Mouse (Mus musculus) thymus, postnatal 10 days (tissue): ENCODE results near the gene Fes.

Experiments used
- DNase-seq, 2 experiments: peaks; one replicate each; pipeline ENCODE4 v3.0.0; 2021; ENCODE audit warnings: low spot score in 2 of 2

Gene Fes

DNA sequence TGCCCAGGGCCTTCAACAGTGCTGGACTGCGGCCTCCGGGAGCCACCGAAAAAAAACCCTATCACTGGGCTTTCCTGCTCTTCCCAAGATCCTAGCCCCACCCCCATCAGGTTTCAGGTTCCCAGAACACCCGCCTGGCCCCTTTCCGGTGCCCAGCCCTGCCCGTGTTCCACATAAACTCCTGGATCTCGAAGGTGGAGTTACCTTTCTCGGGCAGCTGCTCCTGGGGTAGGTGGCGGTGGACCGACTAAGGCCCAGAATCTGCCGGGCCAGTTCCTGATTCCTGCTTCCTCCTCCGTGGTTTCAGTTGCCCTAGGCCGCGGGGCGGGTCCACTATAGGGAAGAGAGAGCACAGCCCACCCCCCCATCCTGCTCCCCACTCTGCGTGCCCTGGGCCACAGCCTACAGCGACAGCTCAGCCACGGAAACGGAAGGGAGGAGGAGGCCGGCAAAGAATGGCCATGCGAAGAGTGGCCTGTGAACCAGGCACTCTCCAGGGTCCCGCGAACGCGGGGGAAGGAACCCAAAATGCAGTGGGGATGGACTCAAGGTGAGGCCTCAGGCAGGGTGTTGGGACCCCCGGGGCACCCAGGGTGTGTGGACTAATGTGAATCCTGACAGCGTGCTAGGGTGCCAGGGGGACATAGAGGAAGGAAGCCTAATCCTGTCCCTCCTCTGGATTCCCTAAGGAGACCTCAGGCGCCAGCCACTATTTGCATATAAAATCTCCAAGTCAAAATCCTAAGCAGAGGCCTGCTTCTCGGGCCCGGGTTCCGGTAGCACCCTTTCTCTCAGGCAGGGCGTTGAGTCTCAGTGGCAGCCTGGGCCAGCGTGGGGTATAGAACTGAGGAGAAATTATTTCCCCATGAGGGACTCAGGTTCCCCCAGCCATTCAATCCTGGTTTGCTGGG is at the start of gene Fes:
Fes (minus strand) TSS at position 314 of the 911 bp plus-strand sequence.
- no peak for DNase-seq

DNA sequence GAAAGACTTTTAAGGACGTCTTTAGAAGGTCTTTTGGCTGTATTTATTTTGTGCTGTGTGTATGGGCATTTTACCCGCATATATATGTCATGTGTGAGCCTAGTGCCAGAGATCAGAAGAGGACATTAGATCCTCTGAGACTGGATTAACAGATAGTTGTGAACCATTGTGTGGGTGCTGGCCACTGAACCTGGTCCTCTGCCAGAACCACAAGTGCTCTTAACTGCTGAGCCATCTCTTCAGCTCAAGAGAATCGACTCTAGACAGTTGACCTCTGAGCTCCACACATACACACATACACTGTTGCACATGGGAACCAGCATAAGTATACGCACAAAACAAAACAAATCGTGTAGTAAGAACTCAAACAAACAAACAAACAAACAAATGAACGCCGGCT is 48.8 kb upstream of the Fes start:
- no peak for DNase-seq

DNA sequence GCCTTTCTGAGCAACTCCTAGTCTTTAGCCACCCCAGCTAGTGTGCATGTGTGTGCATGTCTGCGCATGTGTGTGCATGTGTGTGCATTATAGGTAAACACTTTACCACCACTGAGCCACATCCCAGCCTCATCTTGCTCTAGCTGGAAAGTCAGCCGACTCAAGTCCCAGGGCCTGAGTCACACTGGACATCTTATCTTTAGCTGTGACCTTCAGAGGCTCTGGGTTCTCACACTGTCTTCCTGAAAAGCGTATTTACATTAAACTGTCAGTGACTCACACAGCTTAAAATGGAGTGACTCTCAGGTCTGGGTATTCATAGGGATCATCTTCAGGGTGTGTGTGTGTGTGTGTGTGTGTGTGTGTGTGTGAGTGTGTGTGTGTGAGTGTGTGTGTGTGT is 47.8 kb upstream of the Fes start:
- no peak for DNase-seq

DNA sequence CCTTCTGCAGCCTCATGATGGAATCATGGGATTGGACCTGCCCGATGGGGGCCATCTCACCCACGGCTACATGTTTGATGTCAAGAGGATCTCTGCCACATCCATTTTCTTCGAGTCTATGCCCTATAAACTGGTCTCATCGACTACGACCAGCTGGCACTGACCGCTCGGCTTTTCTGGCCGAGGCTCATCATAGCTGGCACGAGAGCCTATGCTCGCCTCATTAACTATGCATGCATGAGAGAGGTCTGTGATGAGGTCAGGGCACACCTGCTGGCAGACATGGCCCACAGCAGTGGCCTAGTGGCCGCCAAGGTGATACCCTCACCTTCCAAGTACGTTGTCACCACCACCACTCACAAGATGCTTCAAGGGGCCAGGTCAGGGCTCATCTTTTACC is 41.9 kb upstream of the Fes start:
- no peak for DNase-seq

DNA sequence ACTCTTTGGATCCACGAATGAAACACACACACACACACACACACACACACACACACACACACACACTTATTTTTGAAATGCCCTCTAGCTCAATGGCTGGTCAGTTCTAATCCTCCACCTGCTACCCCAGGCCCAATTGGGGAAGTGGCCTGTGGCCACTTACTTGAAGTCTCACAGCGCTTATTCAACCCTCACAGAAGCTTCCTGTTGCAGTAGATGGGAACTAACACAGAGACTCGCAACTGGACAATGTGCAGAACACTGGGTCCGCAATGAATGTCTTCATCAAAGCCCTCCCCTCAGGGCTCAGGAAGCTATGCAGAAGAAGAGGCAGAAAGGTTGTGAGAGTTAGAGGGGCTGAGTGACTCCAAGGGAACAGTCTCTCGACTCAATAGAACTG is 40.0 kb upstream of the Fes start:
- no peak for DNase-seq

DNA sequence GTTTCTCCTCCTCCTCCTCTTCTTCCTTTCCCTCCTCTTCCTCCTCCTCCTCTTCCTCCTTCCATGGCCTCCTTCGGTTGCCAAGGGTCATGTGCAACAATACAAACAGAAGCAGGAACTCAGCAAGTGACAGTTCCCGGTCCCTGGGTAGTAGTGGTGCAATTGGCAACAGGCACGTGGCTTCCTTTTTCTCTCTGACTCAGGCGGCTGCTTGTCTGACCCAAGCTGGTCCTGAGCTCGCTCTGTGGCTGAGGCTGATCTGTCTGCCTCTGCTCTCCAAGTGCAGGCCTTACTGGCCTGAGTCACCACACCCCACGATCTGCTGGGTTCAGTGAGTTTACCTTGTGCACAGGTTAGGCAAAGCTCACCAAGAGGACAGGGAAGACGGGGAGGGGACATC is 38.6 kb upstream of the Fes start:
- no peak for DNase-seq

DNA sequence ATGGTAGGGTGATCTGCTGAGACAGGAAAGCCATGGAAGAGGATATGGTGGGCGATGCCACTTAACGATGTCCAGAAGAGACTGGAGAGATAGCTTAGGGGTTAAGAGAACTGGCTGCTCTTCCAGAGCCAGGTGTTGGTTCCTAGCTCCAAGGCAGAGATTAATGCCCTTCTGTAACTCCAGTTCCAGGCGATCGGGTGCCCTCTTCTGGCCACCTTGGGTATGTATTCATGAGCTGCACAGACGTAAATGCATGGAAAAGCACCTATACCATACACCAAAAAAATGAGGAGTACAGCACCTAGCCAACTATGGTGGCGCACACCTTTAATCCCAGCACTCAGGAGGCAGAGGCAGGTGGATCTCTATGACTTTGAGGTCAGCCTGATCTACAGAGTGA is 37.0 kb upstream of the Fes start:
- DNase-seq, result no peak

DNA sequence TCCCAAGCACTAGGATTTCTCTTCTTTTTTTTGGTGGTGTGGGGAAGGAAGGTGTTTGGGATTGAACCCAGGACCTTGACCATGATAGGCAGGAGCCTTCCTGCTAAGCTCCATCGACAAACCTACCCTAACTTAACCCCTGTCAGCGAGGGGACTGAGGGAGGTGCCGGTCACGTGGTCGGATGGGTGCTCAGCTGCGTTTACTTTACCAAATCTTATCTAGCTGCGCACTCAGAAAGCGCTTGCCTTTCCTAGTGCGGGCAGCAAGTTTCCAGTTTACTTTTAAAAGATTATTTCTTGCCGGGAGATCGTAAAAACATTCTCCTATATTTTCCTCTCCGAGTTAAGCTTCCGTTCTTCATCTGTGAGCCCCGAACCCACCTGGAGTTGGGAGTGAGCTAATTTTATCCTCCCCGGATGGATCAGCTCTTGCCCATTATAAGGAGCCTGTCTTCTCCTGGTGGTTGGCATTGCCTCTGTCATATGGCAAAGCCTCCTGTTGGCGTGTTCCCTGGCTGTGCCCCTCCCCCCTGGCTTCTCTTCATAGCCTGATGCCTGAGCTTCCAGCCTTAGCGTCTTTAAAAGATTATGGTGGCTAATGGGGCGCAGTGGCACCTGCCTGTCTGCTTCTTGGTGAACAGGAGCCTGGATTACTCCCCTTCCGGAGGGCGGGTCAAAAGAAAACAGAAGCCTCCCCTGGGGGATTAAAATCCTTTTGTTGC is 35.2 kb upstream of the Fes start:
- no peak for DNase-seq

DNA sequence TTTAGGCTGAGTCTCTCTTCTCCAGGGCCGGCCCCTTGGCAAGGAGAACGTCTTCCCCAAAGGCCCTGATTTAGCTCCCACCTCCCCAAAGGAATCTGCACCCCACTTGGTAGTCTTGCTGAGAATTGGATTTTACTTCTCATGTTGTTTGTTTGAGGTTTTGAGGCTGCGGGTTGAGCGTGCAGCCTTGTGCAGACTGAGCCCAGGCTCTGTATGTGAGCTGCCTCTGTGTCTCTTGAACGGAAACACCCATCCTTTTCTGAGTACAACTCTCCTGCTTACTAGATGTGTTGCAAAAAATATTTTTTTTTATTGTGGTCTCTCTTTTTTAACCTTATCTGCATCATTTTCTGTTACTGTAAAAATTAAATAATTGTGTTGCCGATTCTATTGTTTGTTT is 33.8 kb upstream of the Fes start:
- DNase-seq, result no peak

DNA sequence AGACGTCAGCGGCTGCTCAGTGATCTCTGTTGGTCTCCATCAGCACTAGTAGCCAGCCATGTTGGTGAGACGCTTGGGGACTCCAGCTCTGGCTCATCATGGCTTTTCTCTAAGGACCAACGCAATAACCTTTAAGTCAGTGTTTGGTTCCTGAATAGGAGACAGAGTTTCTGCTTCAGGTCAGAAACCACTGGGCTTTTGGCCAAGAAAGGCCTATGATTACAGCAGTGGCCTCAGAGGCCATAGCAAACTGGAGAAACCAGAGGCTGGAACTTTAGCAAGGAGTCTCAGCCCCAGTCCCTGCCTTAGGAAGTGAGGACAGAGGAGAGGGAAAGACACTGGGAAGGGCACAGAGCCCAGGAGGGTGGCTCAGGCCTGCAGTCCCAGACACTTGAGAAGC is 32.8 kb upstream of the Fes start:
- DNase-seq, result no peak

DNA sequence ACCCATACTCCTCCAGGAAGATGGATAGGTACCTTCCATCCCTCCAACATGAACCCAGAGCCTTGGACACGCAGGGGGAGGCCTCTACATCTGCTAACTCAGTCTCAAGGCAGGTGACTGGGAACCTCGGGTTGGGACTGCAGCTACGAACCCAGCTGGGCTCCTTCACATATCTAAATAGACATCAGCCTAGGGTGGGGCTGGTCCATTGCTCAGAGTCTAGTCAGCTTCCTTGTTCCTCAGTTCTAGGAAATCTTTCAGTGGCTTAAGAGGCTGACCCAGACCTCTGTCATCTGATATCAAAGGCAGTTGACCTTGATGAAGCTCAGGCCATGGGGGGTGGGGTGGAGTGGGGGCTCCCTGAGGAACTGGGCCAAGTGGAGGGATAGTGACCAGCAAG is 31.5 kb upstream of the Fes start:
- DNase-seq, result no peak

DNA sequence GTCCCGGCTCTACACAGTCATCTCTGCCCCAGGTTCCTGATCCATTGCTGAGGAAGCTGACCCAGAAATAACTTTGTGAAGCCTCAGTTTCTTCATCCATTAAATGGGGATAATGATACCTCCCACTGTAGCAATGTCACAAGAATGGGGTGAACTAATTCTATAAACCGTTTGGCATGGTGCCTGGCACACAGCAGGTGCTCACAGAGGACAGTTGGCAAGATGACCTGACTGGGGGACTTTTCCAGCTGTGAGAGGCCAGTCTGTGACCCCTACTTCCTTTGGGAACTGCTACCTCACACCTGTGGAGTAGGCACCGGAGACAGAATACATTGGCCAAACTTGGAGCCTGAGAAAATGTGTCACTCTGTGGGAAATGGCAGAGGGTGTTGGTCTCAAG is 30.3 kb upstream of the Fes start:
- DNase-seq, result no peak

DNA sequence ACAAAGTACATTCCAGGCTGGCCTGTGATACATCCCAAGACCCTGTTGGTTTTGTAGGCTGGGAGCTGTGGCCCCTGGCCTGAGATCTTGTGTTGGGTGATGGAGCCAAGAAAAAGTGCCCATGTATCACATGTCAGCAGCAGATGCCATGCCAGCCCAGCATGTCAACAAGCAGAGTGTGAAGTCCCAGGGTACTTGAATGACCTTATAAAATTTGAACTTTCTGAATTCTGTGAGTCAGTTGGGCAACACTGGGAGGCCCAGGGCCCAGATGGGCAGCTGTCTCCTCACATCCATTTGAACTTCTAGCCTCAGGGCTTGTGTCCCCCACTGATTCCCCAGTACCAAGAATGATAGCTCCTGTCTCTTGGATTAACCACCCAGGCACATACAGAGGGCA is 29.9 kb upstream of the Fes start:
- no peak for DNase-seq

DNA sequence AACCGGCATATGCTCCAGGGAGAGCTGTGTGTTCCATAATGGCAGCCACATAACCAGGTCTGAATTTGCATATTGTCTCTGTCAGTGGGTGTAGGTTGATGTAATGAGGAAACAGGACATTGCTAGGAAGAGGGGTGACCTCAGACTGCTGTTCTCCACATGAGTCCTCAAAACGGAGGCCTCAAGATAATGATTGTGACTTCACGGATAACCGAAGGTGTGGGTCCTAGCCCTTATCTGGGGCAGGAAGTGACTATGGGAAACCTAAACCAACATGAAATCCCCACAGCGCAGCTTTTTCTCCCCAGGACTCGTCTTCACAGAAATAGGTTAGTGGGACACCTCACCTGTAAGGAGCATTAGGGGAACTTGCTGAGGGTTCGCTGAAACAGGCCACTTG is 29.2 kb upstream of the Fes start:
- DNase-seq, result peak in 1 of 2 experiments; percentile 34

DNA sequence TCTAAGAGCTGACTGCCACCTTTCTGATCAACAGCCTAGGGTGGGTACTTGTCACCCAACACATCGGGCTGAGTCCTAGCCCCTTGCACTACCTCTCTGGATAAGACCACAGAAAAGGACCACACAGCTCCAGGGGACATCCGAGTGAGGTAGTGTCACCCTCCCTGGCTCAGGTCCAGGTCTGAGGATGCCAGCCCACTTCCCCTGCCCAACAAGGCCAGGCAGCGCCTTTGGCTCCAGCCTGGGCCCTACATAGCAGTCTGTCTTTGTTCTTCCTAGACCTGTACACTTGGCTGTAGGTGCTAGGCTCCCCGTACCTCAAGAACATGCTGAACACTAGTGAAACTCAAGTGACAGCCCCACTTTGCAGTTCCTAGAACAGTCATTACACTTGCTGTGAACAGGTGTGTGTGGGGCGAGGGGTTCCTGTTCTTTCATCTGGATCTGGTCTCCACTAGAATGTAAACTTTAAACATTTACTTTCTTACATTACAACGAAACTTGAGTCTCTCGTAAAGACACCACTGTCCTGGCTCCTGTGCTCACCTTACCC is 26.6 kb upstream of the Fes start:
- DNase-seq, result no peak

DNA sequence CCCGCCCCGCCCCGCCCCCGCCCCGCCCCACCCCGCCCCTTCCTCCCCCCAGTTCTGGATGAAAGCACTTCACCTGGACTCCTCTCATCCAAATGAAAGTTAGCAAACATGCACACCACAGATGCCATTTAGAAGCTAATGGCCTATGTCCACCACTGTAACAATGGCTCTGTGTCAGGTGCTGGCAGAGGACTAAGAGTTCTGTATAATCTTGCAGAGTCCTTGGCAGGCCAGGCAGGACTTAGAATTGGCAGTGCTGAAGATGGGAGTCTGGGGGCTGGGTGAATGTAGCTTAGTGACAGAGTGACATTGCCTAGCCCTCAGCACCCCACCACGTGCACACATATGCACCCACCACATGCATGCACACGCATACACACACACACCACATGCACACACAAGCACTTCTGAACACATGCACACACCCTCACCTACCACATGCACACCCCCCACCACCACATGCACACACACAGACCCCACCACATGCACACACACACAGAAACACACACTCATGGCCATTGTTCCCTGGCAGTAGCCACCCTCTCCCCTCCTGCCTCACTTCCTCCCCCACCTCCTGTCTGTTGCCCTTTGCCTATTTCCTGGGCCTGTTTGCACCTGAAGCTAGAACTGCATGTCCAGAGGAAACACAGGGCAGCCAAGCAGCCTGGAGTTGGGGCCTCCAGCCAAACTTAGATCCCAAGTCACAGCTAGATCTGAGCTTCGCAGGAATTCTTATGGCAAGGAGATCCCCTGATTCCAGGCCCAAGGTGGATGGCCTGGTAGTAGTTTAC is 26.0 kb upstream of the Fes start:
- DNase-seq, result no peak

DNA sequence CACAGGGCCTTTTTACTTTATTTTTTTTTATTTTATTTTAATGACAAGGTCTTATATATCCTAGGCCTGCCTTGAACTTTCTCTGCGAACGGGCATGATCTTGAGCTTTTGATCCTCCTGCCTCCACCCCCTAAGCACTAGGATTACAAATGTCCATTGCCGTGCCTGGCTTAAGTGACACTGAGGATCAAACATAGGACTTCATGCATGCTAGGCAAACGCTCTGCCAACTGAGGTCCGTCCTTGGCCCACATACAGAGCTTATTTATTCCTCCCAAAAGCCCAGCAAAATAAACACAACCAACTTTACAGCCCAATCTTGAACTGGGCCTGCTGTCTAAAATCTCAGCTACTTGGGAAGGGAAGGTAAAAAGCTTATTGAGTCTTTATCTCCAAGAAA is 25.0 kb upstream of the Fes start:
- no peak for DNase-seq

DNA sequence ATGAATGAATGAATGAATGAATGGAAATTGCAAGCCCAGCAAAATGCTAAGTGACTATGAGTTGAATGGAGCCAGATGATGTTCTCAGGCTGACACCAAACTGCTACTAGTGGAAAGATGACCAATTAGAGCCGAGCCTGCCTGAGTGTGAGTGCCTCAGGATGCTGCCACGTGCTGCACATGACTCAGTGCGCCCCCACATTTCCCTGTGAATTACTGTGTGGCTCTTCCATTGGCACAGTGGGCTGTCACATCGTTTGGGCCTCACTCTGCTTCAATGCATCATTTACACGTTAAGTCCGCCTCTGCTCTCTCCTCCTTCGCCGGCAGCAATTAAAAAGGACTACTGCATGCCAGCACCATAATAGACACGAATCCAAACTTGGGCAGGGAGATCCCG is 24.5 kb upstream of the Fes start:
- no peak for DNase-seq

DNA sequence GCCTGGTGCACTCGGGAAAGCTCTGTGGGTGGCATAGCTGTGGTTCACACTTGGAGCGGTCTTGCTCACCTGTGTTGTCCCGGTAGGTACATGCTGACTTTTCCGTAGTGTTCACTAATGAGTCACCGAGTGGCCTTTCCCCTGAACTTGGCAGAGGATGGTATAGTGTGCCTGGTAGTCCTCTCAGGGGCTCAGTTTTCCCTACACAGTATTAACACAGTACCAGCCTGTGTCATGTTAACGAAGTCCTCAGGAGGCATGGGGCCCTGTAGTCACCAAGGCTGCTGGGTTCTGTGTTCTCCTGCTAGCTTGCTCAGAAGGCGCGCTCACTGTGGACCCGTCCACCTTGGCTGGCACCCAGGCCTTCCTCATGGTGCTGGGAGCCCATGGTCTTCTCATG is 22.6 kb upstream of the Fes start:
- DNase-seq, result no peak

DNA sequence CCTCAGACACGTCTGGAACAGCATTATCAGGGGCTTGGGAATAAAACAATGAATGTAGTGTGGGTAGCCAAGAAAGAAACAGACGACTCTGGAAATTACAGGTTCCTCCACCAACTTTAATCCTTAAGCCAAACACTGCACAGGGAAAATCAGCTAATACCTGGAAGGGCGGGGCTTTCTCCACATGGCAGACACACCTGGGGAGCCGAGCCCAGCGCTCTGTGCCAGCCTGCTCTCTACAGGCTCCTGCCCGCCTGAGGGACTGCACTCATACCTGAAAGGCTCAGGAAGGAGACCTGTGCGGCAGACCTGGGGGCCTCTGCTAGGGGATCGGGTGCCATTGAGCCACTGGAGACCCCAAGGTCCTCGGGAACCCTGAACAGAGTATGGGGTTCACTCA is 20.0 kb upstream of the Fes start:
- DNase-seq, result no peak

DNA sequence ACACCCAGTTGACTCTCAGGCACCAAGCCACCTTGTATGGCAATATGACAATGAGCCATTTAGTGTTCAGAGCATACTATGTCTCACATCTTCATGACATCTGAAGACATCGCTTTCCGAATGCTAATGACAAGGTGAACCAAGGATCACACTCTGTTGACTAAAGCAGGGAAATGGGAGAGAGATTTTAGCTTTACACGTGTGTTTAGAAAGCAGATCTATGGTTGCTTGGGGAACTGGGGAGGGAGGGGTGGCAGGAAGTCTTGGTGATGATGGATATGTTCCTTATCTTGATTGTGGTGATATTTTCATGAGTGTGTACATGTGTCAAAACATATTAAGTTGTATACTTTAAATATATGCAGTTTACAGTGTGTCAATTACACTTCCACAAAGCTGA is 18.4 kb upstream of the Fes start:
- DNase-seq, result no peak

DNA sequence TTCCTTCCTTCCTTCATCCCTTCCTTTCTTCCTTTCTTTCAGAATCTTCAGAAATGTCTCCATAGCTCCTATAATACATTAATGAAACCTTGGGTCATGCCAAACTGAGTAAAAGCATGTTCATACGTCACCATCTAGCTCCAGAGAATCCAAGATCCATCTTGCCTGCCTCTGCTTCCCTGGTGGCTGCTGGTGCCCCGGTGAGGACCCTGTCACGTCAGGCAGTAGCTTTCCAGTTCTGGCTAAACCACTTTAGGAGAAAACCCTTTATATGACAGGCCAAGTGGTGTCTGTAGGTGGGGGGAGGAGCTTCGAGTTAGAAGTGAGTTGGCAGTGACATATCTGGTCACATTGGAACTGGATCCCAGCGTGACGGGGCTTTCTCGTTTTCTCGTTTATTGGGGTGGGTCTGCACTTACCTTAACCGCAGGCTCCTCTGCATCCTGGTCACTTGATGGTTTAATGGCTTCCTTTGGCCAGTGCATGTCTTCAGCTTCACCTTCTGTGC is 17.5 kb upstream of the Fes start, which contains the start of gene Furin:
Furin (minus strand) TSS at position 249 of the 508 bp plus-strand sequence.
- DNase-seq, result no peak
